Mouse (Mus musculus): ENCODE results near the gene Pex11a.

GRCm38 (mm10) chr7:79762106-79762505 lies 19.2 kb upstream of the Pex11a start:
- TF ChIP-seq CTCF (IDR thresholded peaks at IDR 0.05; ENCODE audit: borderline replicate concordance, extremely low read depth, insufficient read depth, insufficient read length) = no peak
- no peak for TF ChIP-seq POLR2A (IDR thresholded peaks at IDR 0.05; ENCODE audit: borderline replicate concordance, extremely low read depth, insufficient read depth, insufficient read length, poor library complexity, severe bottlenecking)

Measured in brain, embryonic 14.5 days (tissue).